Mouse (Mus musculus) midbrain, embryonic 14.5 days (tissue): ENCODE measurements around the gene Cnih1. TPM values are rescaled to one million over a fixed set of nuclear protein-coding genes. Genes with fewer than 3 reads are reported as not detected.

ENCODE experiments used
- ATAC-seq: fragments of 200-750 bp; cut with Nextera tagmentation; 2 replicates; pipeline ENCODE4 v1.8.0; 2017; ENCODE audit warnings: moderate number of reproducible peaks, moderate library complexity; ENCODE audit not compliant: low FRiP score, low TSS enrichment
- DNase-seq: peaks from one replicate; pipeline ENCODE4 v3.0.0-alpha.2; 2015
- H3K27ac ChIP-seq: fragments of 300-500 bp; sonication (generic); replicated peaks from 2 replicates; pipeline ENCODE4 v1.5.1; 2014; ENCODE audit warnings: mild to moderate bottlenecking, low read depth, low read length, moderate library complexity
- H3K27me3 ChIP-seq: fragments of 300-500 bp; sonication (generic); 2 replicates; pipeline ENCODE4 v1.6.1; 2014; ENCODE audit warnings: low read length, control low read depth, mixed read lengths; ENCODE audit not compliant: control insufficient read depth, insufficient read depth
- H3K36me3 ChIP-seq: fragments of 300-500 bp; sonication (generic); 2 replicates; pipeline ENCODE4 v1.6.1; 2014; ENCODE audit warnings: low read length, control low read depth; ENCODE audit not compliant: control insufficient read depth, insufficient read depth
- H3K4me1 ChIP-seq: fragments of 300-500 bp; sonication (generic); 2 replicates; pipeline ENCODE4 v1.6.1; 2014; ENCODE audit warnings: mild to moderate bottlenecking, antibody characterized with exemption, low read length, control low read depth; ENCODE audit not compliant: control insufficient read depth, insufficient read depth
- H3K4me2 ChIP-seq: fragments of 300-500 bp; sonication (generic); 2 replicates; pipeline ENCODE4 v1.6.1; 2014; ENCODE audit warnings: mild to moderate bottlenecking, low read length, moderate library complexity
- H3K4me3 ChIP-seq: fragments of 300-500 bp; sonication (generic); replicated peaks from 2 replicates; pipeline ENCODE4 v1.5.1; 2014; ENCODE audit warnings: low read depth, low read length
- H3K9ac ChIP-seq: fragments of 300-500 bp; sonication (generic); replicated peaks from 2 replicates; pipeline ENCODE4 v1.6.1; 2014; ENCODE audit warnings: mild to moderate bottlenecking, low read length, moderate library complexity
- H3K9me3 ChIP-seq: fragments of 300-500 bp; sonication (generic); 2 replicates; pipeline ENCODE4 v1.6.1; 2016; ENCODE audit warnings: low read length, control low read depth, mixed read lengths; ENCODE audit not compliant: control insufficient read depth
- WGBS: fragments of 180-500 bp; shearing (Covaris S2); extraction: QIAGEN DNeasy Blood & Tissue Kit; methylation state at CpG from one replicate; pipeline ENCODE4 v1.1.7; 2014; 5-methylcytosine and 5-hydroxymethylcytosine counted together
- polyA plus RNA-seq: library from polyadenylated mRNA; unstranded; fragments of >200 nt; fragmentation: Nextera tagmentation; extraction: Ambion mirVana; gene quantifications from 2 replicates; pipeline ENCODE4 v1.2.1, GENCODE M21; 2014

The Cnih1 gene
- polyA plus RNA-seq, 1 experiment from 2014 or later, result 196 TPM

DNA sequence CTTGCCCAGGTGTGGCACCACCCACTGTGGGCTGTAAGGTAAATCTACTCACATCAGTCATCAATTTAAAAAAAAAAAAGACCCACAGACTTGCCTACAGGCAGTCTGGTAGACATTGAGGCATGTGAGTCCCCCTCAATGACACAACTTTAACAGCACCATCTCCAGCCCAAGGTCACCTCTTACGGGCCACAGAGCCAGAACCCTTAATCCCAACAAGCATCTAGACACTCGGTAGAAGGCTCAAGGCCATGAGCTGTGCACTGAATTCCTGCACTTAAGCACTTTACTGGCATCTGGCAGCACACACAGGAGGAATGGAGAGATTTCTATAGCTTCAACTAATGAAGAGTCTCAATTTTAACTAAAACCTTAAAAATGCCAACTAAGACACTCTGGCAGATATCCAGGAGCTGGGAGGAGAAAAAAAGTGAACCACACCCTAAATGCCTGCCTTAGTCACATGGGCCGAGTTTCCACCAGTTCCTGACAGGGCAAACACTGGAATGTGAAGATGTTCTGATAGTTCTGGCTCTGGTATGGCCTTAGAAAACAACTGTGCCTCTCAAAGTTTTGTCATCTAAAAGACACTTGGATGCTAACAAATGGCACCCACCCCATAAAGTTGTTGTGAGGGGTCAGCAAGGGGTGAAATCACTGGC, 12.6 kb upstream of the Cnih1 start:
- Histone ChIP-seq H3K4me2 (no peak overlapping the region), H3K9me3 (no peaks in the 10 kb centered on the region), H3K36me3 (0 out of 2 replicates have a peak, but pooled peaks cover 7% of the 10 kb centered on the region), H3K4me3 (no peak overlapping the region), H3K4me1 (no peaks in the 10 kb centered on the region), H3K27ac (no peak overlapping the region), H3K9ac (no peak overlapping the region), H3K27me3 (no peaks in the 10 kb centered on the region)
- ATAC-seq (no peak), DNase-seq (no peak)
- 95% methylated on average over 3 of the region's 3 CpGs for WGBS

DNA sequence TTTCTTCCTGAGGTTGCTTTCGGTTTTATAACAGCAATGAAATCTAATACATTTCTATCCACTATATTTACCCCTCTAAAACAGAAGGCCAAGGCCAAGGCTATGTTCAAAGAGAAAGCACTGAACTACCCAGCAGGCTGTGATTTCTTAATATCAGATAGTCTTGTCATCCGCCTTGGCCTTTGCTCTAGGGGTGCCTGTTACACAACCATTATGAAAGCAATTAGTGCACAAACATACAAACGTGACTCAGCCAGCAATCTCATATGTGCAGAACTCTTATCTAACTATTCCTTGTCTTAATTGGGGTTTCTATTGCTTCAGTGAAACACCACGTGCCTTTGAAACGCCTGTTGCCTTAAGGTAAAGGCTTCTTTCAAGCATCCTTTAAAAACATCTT, 5.9 kb upstream of the Cnih1 start:
- H3K9ac ChIP-seq, result no peak overlapping the region
- no peak for ATAC-seq
- no peaks in the 10 kb centered on the region for H3K36me3 ChIP-seq
- no peak for DNase-seq
- WGBS, result 89% methylated on average over 5 of the region's 5 CpGs
- H3K4me2 ChIP-seq, result no peak overlapping the region
- H3K9me3 ChIP-seq, result no peaks in the 10 kb centered on the region
- H3K27me3 ChIP-seq, result no peaks in the 10 kb centered on the region
- no peak overlapping the region for H3K27ac ChIP-seq
- H3K4me1 ChIP-seq, result no peaks in the 10 kb centered on the region
- no peak overlapping the region for H3K4me3 ChIP-seq

GRCm38 (mm10) chr14:46790723-46791122, 2.5 kb upstream of the Cnih1 start:
- ATAC-seq (no peak), DNase-seq (no peak)
- Histone ChIP-seq H3K4me1 (peaks cover 12% of the 10 kb centered on the region; the same call in 1 of the 2 replicates), H3K27me3 (no peaks in the 10 kb centered on the region), H3K9me3 (no peaks in the 10 kb centered on the region), H3K4me2 (no peak overlapping the region), H3K4me3 (no peak overlapping the region), H3K27ac (no peak overlapping the region), H3K9ac (no peak overlapping the region), H3K36me3 (no peaks in the 10 kb centered on the region)
- 93% methylated on average over 6 of the region's 6 CpGs for WGBS

- no peaks in the 10 kb centered on the region for H3K9me3 ChIP-seq
- 68% methylated on average over 4 of the region's 4 CpGs for WGBS
- H3K4me3 ChIP-seq, result no peak overlapping the region
- DNase-seq, result no peak
- no peaks in the 10 kb centered on the region for H3K36me3 ChIP-seq
- H3K4me2 ChIP-seq, result no peak overlapping the region
- H3K4me1 ChIP-seq, result peaks cover 12% of the 10 kb centered on the region; the same call in 1 of the 2 replicates
- H3K27ac ChIP-seq, result no peak overlapping the region
- no peaks in the 10 kb centered on the region for H3K27me3 ChIP-seq
- no peak for ATAC-seq
- no peak overlapping the region for H3K9ac ChIP-seq
Measured at GRCm38 (mm10) chr14:46790303-46790702, 2.1 kb upstream of the Cnih1 start.

DNA sequence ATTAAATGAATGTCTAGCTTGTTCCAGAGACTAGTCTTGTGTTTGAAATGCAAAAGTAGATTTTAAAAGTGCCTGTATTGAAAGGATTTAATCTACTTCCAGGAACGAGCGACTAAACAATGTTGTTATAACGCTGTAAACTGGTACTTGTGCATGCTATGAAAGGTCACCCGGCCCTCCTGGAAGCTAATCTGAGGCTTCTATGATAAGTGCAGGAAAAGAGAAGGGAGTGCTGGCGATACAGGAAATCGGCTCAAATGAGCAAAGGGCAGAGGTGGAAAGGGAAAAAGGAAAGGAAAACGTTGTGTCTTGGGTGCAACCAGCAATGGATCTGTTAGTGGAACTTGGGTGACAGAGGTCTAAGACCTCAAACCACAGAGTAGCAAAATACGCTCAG, 292 bp upstream of the Cnih1 start:
- WGBS, result 29% methylated on average over 8 of the region's 8 CpGs
- Histone ChIP-seq H3K4me1 (peaks cover 12% of the 10 kb centered on the region; the same call in 1 of the 2 replicates), H3K9me3 (no peaks in the 10 kb centered on the region), H3K27me3 (no peaks in the 10 kb centered on the region), H3K4me3 (peak overlapping the region; percentile 95), H3K4me2 (peak overlapping the region; percentile 42), H3K9ac (no peak overlapping the region), H3K36me3 (peaks cover 3% of the 10 kb centered on the region; the same call in 1 of the 2 replicates), H3K27ac (no peak overlapping the region; the same call in 1 of the 2 replicates)
- 0 out of 2 replicates have a peak, but pooled peaks have one; percentile 6 for ATAC-seq
- no peak for DNase-seq

GRCm38 (mm10) chr14:46787454-46787786, 791 bp downstream of the Cnih1 start:
- 0% methylated on average over 11 of the region's 11 CpGs for WGBS
- Histone ChIP-seq H3K27me3 (no peaks in the 10 kb centered on the region), H3K4me2 (peak overlapping the region; percentile 80), H3K9ac (peak overlapping the region; percentile 97), H3K9me3 (no peaks in the 10 kb centered on the region), H3K4me1 (peaks cover 12% of the 10 kb centered on the region; the same call in 1 of the 2 replicates), H3K4me3 (peak overlapping the region; percentile 95), H3K27ac (peak overlapping the region; percentile 98), H3K36me3 (peaks cover 12% of the 10 kb centered on the region; the same call in 1 of the 2 replicates)
- ATAC-seq (no peak), DNase-seq (no peak)

DNA sequence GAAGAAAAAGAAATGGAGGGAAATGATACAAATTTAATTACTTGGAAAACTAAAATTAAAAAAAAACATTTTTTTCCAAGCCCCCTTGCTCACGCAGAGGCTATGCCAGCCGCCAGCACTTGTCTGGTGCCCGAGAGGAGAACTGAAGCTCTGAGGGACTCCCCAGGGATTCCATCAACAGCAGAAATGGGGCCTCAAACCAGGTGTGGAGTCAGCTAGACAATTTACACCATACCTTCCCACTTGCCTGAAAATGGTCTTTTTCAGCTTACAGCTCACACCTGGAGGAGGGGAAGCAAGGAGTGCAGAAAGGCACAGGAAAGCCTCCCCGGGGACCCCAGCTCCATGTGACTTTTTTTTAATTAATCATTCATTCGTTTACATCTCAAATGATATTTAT, 3.0 kb downstream of the Cnih1 start:
- Histone ChIP-seq H3K4me1 (peaks cover 12% of the 10 kb centered on the region; the same call in 1 of the 2 replicates), H3K27ac (no peak overlapping the region), H3K36me3 (peaks cover 25% of the 10 kb centered on the region), H3K4me3 (no peak overlapping the region), H3K27me3 (no peaks in the 10 kb centered on the region), H3K4me2 (no peak overlapping the region), H3K9me3 (no peaks in the 10 kb centered on the region), H3K9ac (no peak overlapping the region)
- WGBS, result 85% methylated on average over 5 of the region's 5 CpGs
- no peak for DNase-seq
- no peak for ATAC-seq

- ATAC-seq, result no peak
- WGBS, result 94% methylated on average over 10 of the region's 10 CpGs
- H3K4me3 ChIP-seq, result no peak overlapping the region
- H3K36me3 ChIP-seq, result peaks cover 42% of the 10 kb centered on the region
- no peak for DNase-seq
- no peaks in the 10 kb centered on the region for H3K9me3 ChIP-seq
- no peak overlapping the region for H3K27ac ChIP-seq
- peaks cover 12% of the 10 kb centered on the region; the same call in 1 of the 2 replicates for H3K4me1 ChIP-seq
- no peak overlapping the region for H3K4me2 ChIP-seq
- H3K27me3 ChIP-seq, result no peaks in the 10 kb centered on the region
- no peak overlapping the region for H3K9ac ChIP-seq
Measured at GRCm38 (mm10) chr14:46783327-46783926, 4.8 kb downstream of the Cnih1 start.
